Mouse (Mus musculus) hindbrain, embryonic 10.5 days (tissue): ENCODE measurements around the gene Cpb2. TPM values are rescaled to one million over a fixed set of nuclear protein-coding genes. Genes with fewer than 3 reads are reported as not detected.
A peak's percentile ranks its signal among the peaks of the same experiment; 100 is the strongest.

Experiments
- DNase-seq: peaks from one replicate; pipeline ENCODE4 v3.0.0-alpha.2; 2017; ENCODE audit warnings: low spot score
- H3K27ac ChIP-seq: fragments of 300-500 bp; sonication (generic); 2 replicates; pipeline ENCODE4 v1.5.1; 2016; ENCODE audit warnings: mild to moderate bottlenecking, moderate library complexity
- H3K27me3 ChIP-seq: fragments of 300-500 bp; sonication (generic); 2 replicates; pipeline ENCODE4 v1.6.1; 2016; ENCODE audit warnings: mild to moderate bottlenecking; ENCODE audit not compliant: poor library complexity, insufficient read depth, severe bottlenecking
- H3K36me3 ChIP-seq: fragments of 300-500 bp; sonication (generic); 2 replicates; pipeline ENCODE4 v1.6.1; 2016; ENCODE audit warnings: mild to moderate bottlenecking, moderate library complexity
- H3K4me1 ChIP-seq: fragments of 300-500 bp; sonication (generic); replicated peaks from 2 replicates; pipeline ENCODE4 v1.6.1; 2016; ENCODE audit warnings: mild to moderate bottlenecking
- H3K4me3 ChIP-seq: fragments of 300-500 bp; sonication (generic); 2 replicates; pipeline ENCODE4 v1.5.1; 2016; ENCODE audit warnings: mild to moderate bottlenecking, moderate library complexity
- H3K9me3 ChIP-seq: fragments of 300-500 bp; sonication (generic); 2 replicates; pipeline ENCODE4 v1.6.1; 2016; ENCODE audit warnings: mild to moderate bottlenecking, moderate library complexity
- WGBS: fragments of 180-500 bp; shearing (Covaris S2); methylation state at CpG from one replicate; pipeline ENCODE4 v1.1.7; 2016; 5-methylcytosine and 5-hydroxymethylcytosine counted together
- polyA plus RNA-seq: library from polyadenylated mRNA; unstranded; fragments of >200 nt; fragmentation: Nextera tagmentation; extraction: Ambion mirVana; gene quantifications from 2 replicates; pipeline ENCODE4 v1.2.1, GENCODE M21; 2016

Cpb2 gene
- polyA plus RNA-seq, 1 experiment from 2014 or later = not detected

DNA sequence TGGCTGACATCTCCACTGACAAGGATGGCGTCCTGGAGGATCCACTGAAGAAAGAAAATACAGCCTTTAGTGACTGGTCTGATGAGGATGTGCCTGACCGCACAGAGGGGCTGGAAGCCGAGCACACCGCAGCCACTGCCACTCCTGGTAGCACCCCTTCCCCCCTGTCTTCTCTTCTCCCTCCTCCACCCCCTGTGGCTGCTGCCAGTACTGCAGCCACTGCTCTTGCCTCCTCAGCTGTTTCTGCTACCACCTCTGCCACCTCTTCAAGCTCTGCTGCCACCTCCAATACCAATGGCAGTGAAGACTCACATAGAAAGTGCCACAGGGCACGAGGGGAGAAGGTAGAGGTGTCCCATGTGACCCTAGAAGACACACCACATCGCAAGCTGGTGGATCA lies 88.5 kb downstream of the Cpb2 start:
- no peaks in the 10 kb centered on the region for H3K27me3 ChIP-seq
- peak; percentile 11 for DNase-seq
- H3K36me3 ChIP-seq = peaks cover 66% of the 10 kb centered on the region
- no peaks in the 10 kb centered on the region for H3K4me1 ChIP-seq
- no peak overlapping the region for H3K4me3 ChIP-seq
- WGBS = 77% methylated on average over 6 of the region's 6 CpGs
- H3K27ac ChIP-seq = no peak overlapping the region
- no peaks in the 10 kb centered on the region for H3K9me3 ChIP-seq

Other genes with a start within 250 kb of the Cpb2 start
- 0.13 and 0.29 TPM in 2 replicates for gene Rubcnl, start 226.3 kb upstream of the Cpb2 start, polyA plus RNA-seq
- gene Lrrc63, start 111.4 kb upstream of the Cpb2 start, polyA plus RNA-seq = 0.12 and 0.13 TPM in 2 replicates
- gene Lcp1, start 111.2 kb upstream of the Cpb2 start, polyA plus RNA-seq = 25.3 and 26.6 TPM in 2 replicates
- gene Zc3h13, start 42.1 kb downstream of the Cpb2 start, polyA plus RNA-seq = 32.2 and 36.0 TPM in 2 replicates
- 0.34 and 1.2 TPM in 2 replicates for gene Siah3, start 213.7 kb downstream of the Cpb2 start, polyA plus RNA-seq